Mouse (Mus musculus) E14TG2a.4 (cell line): ENCODE data around the gene Lhpp.

Experiments
- H3K27me3 ChIP-seq: 2 replicates; pipeline ENCODE4 v1.6.1; 2014; ENCODE audit warnings: low read length, control low read depth; ENCODE audit not compliant: insufficient read depth
- H3K36me3 ChIP-seq: 2 replicates; pipeline ENCODE4 v1.6.1; 2014; ENCODE audit warnings: low read length, control low read depth; ENCODE audit not compliant: insufficient read depth
- H3K4me1 ChIP-seq: replicated peaks from 2 replicates; pipeline ENCODE4 v1.6.1; 2014; ENCODE audit warnings: low read depth, low read length, control low read depth
- H3K4me3 ChIP-seq: replicated peaks from 2 replicates; pipeline ENCODE4 v1.5.1; 2014; ENCODE audit warnings: mild to moderate bottlenecking, low read length
- H3K9me3 ChIP-seq: 2 replicates; pipeline ENCODE4 v1.6.1; 2014; ENCODE audit warnings: low read length, control low read depth
- CTCF ChIP-seq: conservative IDR thresholded peaks from 2 replicates; pipeline ENCODE4 v1.5.1; 2014; ENCODE audit warnings: low read length
- NANOG ChIP-seq: IDR thresholded peaks from 2 replicates; pipeline ENCODE4 v1.6.1; 2014; ENCODE audit warnings: borderline replicate concordance, low read length, mixed read lengths
- POU5F1 ChIP-seq: IDR thresholded peaks from 2 replicates; pipeline ENCODE4 v1.6.1; 2014; ENCODE audit warnings: low read length, borderline replicate concordance

Lhpp gene

GRCm38 (mm10) chr7:132604720-132605119 lies 5.7 kb upstream of the Lhpp start:
- no peaks in the 10 kb centered on the region for H3K9me3 ChIP-seq
- H3K36me3 ChIP-seq, result no peaks in the 10 kb centered on the region
- H3K27me3 ChIP-seq, result peaks cover 93% of the 10 kb centered on the region
- H3K4me1 ChIP-seq, result peaks cover 30% of the 10 kb centered on the region
- TF ChIP-seq CTCF (no peak), POU5F1 (no peak), NANOG (no peak)
- H3K4me3 ChIP-seq, result no peak overlapping the region

GRCm38 (mm10) chr7:132605689-132606088 lies 4.7 kb upstream of the Lhpp start:
- no peaks in the 10 kb centered on the region for H3K9me3 ChIP-seq
- H3K36me3 ChIP-seq, result no peaks in the 10 kb centered on the region
- peaks cover 25% of the 10 kb centered on the region for H3K4me1 ChIP-seq
- TF ChIP-seq CTCF, result no peak
- TF ChIP-seq NANOG, result no peak
- TF ChIP-seq POU5F1, result no peak
- peaks cover 90% of the 10 kb centered on the region for H3K27me3 ChIP-seq
- H3K4me3 ChIP-seq, result no peak overlapping the region

GRCm38 (mm10) chr7:132608316-132609020 lies 2.0 kb upstream of the Lhpp start:
- Histone ChIP-seq H3K27me3 (peaks cover 66% of the 10 kb centered on the region), H3K4me1 (peaks cover 16% of the 10 kb centered on the region), H3K36me3 (no peaks in the 10 kb centered on the region), H3K4me3 (no peak overlapping the region), H3K9me3 (no peaks in the 10 kb centered on the region)
- no peak for TF ChIP-seq NANOG
- no peak for TF ChIP-seq CTCF
- TF ChIP-seq POU5F1, result no peak

- H3K36me3 ChIP-seq, result no peaks in the 10 kb centered on the region
- no peaks in the 10 kb centered on the region for H3K9me3 ChIP-seq
- peaks cover 50% of the 10 kb centered on the region for H3K27me3 ChIP-seq
- TF ChIP-seq POU5F1 (no peak), CTCF (no peak), NANOG (no peak)
- H3K4me1 ChIP-seq, result peaks cover 46% of the 10 kb centered on the region
- H3K4me3 ChIP-seq, result no peak overlapping the region
Observed at GRCm38 (mm10) chr7:132611530-132611929, 1.1 kb downstream of the Lhpp start.

- Histone ChIP-seq H3K27me3 (peaks cover 25% of the 10 kb centered on the region), H3K4me1 (peaks cover 64% of the 10 kb centered on the region), H3K9me3 (no peaks in the 10 kb centered on the region), H3K36me3 (no peaks in the 10 kb centered on the region), H3K4me3 (peak overlapping the region; percentile 26; the same call in 1 of the 2 replicates)
- TF ChIP-seq NANOG (no peak), POU5F1 (no peak), CTCF (no peak)
Observed at GRCm38 (mm10) chr7:132615346-132615745, 4.9 kb downstream of the Lhpp start.

GRCm38 (mm10) chr7:132616391-132616790 lies 6.0 kb downstream of the Lhpp start:
- H3K9me3 ChIP-seq, result no peaks in the 10 kb centered on the region
- 0 out of 2 replicates have a peak overlapping the region, but pooled peaks have one; percentile 4 for H3K4me3 ChIP-seq
- TF ChIP-seq POU5F1, result peak; percentile 49; the same call in 1 of the 2 replicates
- no peak for TF ChIP-seq CTCF

GRCm38 (mm10) chr7:132617021-132617564 lies 6.7 kb downstream of the Lhpp start:
- Histone ChIP-seq H3K36me3 (no peaks in the 10 kb centered on the region), H3K4me1 (peaks cover 60% of the 10 kb centered on the region), H3K9me3 (no peaks in the 10 kb centered on the region), H3K4me3 (0 out of 2 replicates have a peak overlapping the region, but pooled peaks have one; percentile 4), H3K27me3 (peaks cover 33% of the 10 kb centered on the region)
- TF ChIP-seq NANOG, result no peak
- no peak for TF ChIP-seq CTCF
- TF ChIP-seq POU5F1, result no peak

More at GRCm38 (mm10) chr7:132616391-132616790, 6.0 kb downstream of the Lhpp start:
- no peaks in the 10 kb centered on the region for H3K36me3 ChIP-seq
- H3K27me3 ChIP-seq, result peaks cover 31% of the 10 kb centered on the region
- peaks cover 60% of the 10 kb centered on the region for H3K4me1 ChIP-seq

- peaks cover 41% of the 10 kb centered on the region for H3K4me1 ChIP-seq
- no peaks in the 10 kb centered on the region for H3K36me3 ChIP-seq
- H3K27me3 ChIP-seq, result peaks cover 36% of the 10 kb centered on the region
- TF ChIP-seq POU5F1, result no peak
- no peak for TF ChIP-seq CTCF
- TF ChIP-seq NANOG, result no peak
- H3K4me3 ChIP-seq, result no peak overlapping the region
- no peaks in the 10 kb centered on the region for H3K9me3 ChIP-seq
Observed at GRCm38 (mm10) chr7:132619549-132619948, 9.1 kb downstream of the Lhpp start.
